Mouse (Mus musculus): ENCODE data around the gene Olfr1162. TPM values are rescaled to one million over a fixed set of nuclear protein-coding genes. Genes with fewer than 3 reads are reported as not detected.

Olfr1162 gene
- polyA plus RNA-seq, 2 experiments = not detected

GRCm38 (mm10) chr2:88007515-88008318 is 43.2 kb downstream of the Olfr1162 start, which contains the start of gene Olfr1160:
Gene Olfr1160 (minus strand): TSS chr2:88008268.
- no peak for TF ChIP-seq POLR2A (IDR thresholded peaks at IDR 0.05; ENCODE audit: borderline replicate concordance, extremely low read depth, insufficient read depth, insufficient read length)
- Histone ChIP-seq H3K9me3 (ENCODE audit: control insufficient read depth, low read length) (no peaks in the 10 kb centered on the region), H3K36me3 (ENCODE audit: control insufficient read depth, insufficient read depth, low read length) (no peaks in the 10 kb centered on the region), H3K27ac (replicated peaks; ENCODE audit: low read depth, low read length) (no peak within 1 kb of the TSS), H3K9ac (ENCODE audit: low read depth, low read length, severe bottlenecking) (no peak within 1 kb of the TSS), H3K4me2 (replicated peaks; ENCODE audit: low read depth, low read length, severe bottlenecking) (no peak within 1 kb of the TSS), H3K4me3 (replicated peaks; ENCODE audit: low read length) (no peak within 1 kb of the TSS), H3K27me3 (ENCODE audit: control insufficient read depth, insufficient read depth, low read length) (no peaks in the 10 kb centered on the region), H3K4me1 (ENCODE audit: control insufficient read depth, insufficient read depth, low read length) (no peaks in the 10 kb centered on the region)
- DNase-seq (ENCODE audit: low spot score) (no peak), ATAC-seq (ENCODE audit: low FRiP score, low read depth) (no peak)

Other genes starting within 250 kb of the Olfr1162 start
- gene Olfr1145, start 241.3 kb downstream of the Olfr1162 start, polyA plus RNA-seq (2012; rRNA removed) = not detected in 2 replicates
- gene Olfr1145, start 241.3 kb downstream of the Olfr1162 start, polyA plus RNA-seq (2014; fragmentation: Nextera tagmentation; extraction: Ambion mirVana) = not detected in 2 replicates
- not detected in 2 replicates for gene Olfr1148, start 220.6 kb downstream of the Olfr1162 start, polyA plus RNA-seq (2012; rRNA removed)
- gene Olfr1148, start 220.6 kb downstream of the Olfr1162 start, polyA plus RNA-seq (2014; fragmentation: Nextera tagmentation; extraction: Ambion mirVana) = not detected in 2 replicates
- not detected in 2 replicates for gene Olfr1150-ps1, start 207.1 kb downstream of the Olfr1162 start, polyA plus RNA-seq (2012; rRNA removed)
- gene Olfr1150-ps1, start 207.1 kb downstream of the Olfr1162 start, polyA plus RNA-seq (2014; fragmentation: Nextera tagmentation; extraction: Ambion mirVana) = not detected in 2 replicates
- not detected in 2 replicates for gene Olfr1151, start 195.3 kb downstream of the Olfr1162 start, polyA plus RNA-seq (2012; rRNA removed)
- not detected in 2 replicates for gene Olfr1151, start 195.3 kb downstream of the Olfr1162 start, polyA plus RNA-seq (2014; fragmentation: Nextera tagmentation; extraction: Ambion mirVana)
- not detected in 2 replicates for gene Olfr1152, start 184.6 kb downstream of the Olfr1162 start, polyA plus RNA-seq (2012; rRNA removed)
- gene Olfr1152, start 184.6 kb downstream of the Olfr1162 start, polyA plus RNA-seq (2014; fragmentation: Nextera tagmentation; extraction: Ambion mirVana) = not detected in 2 replicates
- gene Olfr1153, start 156.2 kb downstream of the Olfr1162 start, polyA plus RNA-seq (2012; rRNA removed) = not detected in 2 replicates
- not detected in 2 replicates for gene Olfr1153, start 156.2 kb downstream of the Olfr1162 start, polyA plus RNA-seq (2014; fragmentation: Nextera tagmentation; extraction: Ambion mirVana)
- not detected in 2 replicates for gene Olfr1154, start 146.0 kb downstream of the Olfr1162 start, polyA plus RNA-seq (2012; rRNA removed)
- not detected in 2 replicates for gene Olfr1154, start 146.0 kb downstream of the Olfr1162 start, polyA plus RNA-seq (2014; fragmentation: Nextera tagmentation; extraction: Ambion mirVana)
- not detected in 2 replicates for gene Olfr1155, start 106.0 kb downstream of the Olfr1162 start, polyA plus RNA-seq (2012; rRNA removed)
- gene Olfr1155, start 106.0 kb downstream of the Olfr1162 start, polyA plus RNA-seq (2014; fragmentation: Nextera tagmentation; extraction: Ambion mirVana) = not detected in 2 replicates
- not detected in 2 replicates for gene Olfr1156, start 98.0 kb downstream of the Olfr1162 start, polyA plus RNA-seq (2012; rRNA removed)
- not detected in 2 replicates for gene Olfr1156, start 98.0 kb downstream of the Olfr1162 start, polyA plus RNA-seq (2014; fragmentation: Nextera tagmentation; extraction: Ambion mirVana)
- not detected in 2 replicates for gene Olfr1157, start 82.8 kb downstream of the Olfr1162 start, polyA plus RNA-seq (2012; rRNA removed)
- gene Olfr1157, start 82.8 kb downstream of the Olfr1162 start, polyA plus RNA-seq (2014; fragmentation: Nextera tagmentation; extraction: Ambion mirVana) = not detected in 2 replicates
- gene Olfr74, start 76.5 kb downstream of the Olfr1162 start, polyA plus RNA-seq (2012; rRNA removed) = not detected in 2 replicates
- not detected in 2 replicates for gene Olfr74, start 76.5 kb downstream of the Olfr1162 start, polyA plus RNA-seq (2014; fragmentation: Nextera tagmentation; extraction: Ambion mirVana)
- not detected in 2 replicates for gene Olfr1158, start 61.0 kb downstream of the Olfr1162 start, polyA plus RNA-seq (2012; rRNA removed)
- gene Olfr1158, start 61.0 kb downstream of the Olfr1162 start, polyA plus RNA-seq (2014; fragmentation: Nextera tagmentation; extraction: Ambion mirVana) = not detected in 2 replicates
- not detected in 2 replicates for gene Olfr1160, start 42.9 kb downstream of the Olfr1162 start, polyA plus RNA-seq (2012; rRNA removed)
- not detected in 2 replicates for gene Olfr1160, start 42.9 kb downstream of the Olfr1162 start, polyA plus RNA-seq (2014; fragmentation: Nextera tagmentation; extraction: Ambion mirVana)
- not detected in 2 replicates for gene Olfr1161, start 28.4 kb downstream of the Olfr1162 start, polyA plus RNA-seq (2012; rRNA removed)
- gene Olfr1161, start 28.4 kb downstream of the Olfr1162 start, polyA plus RNA-seq (2014; fragmentation: Nextera tagmentation; extraction: Ambion mirVana) = not detected in 2 replicates
- not detected in 2 replicates for gene Olfr73, start 13.4 kb downstream of the Olfr1162 start, polyA plus RNA-seq (2012; rRNA removed)
- not detected in 2 replicates for gene Olfr73, start 13.4 kb downstream of the Olfr1162 start, polyA plus RNA-seq (2014; fragmentation: Nextera tagmentation; extraction: Ambion mirVana)
- gene Olfr1163, start 20.7 kb upstream of the Olfr1162 start, polyA plus RNA-seq (2012; rRNA removed) = not detected in 2 replicates
- gene Olfr1163, start 20.7 kb upstream of the Olfr1162 start, polyA plus RNA-seq (2014; fragmentation: Nextera tagmentation; extraction: Ambion mirVana) = not detected in 2 replicates
- not detected in 2 replicates for gene Olfr1164, start 42.8 kb upstream of the Olfr1162 start, polyA plus RNA-seq (2012; rRNA removed)
- not detected in 2 replicates for gene Olfr1164, start 42.8 kb upstream of the Olfr1162 start, polyA plus RNA-seq (2014; fragmentation: Nextera tagmentation; extraction: Ambion mirVana)
- gene Olfr1166, start 77.1 kb upstream of the Olfr1162 start, polyA plus RNA-seq (2012; rRNA removed) = not detected in 2 replicates
- gene Olfr1166, start 77.1 kb upstream of the Olfr1162 start, polyA plus RNA-seq (2014; fragmentation: Nextera tagmentation; extraction: Ambion mirVana) = not detected in 2 replicates
- not detected in 2 replicates for gene Olfr1167, start 104.1 kb upstream of the Olfr1162 start, polyA plus RNA-seq (2012; rRNA removed)
- gene Olfr1167, start 104.1 kb upstream of the Olfr1162 start, polyA plus RNA-seq (2014; fragmentation: Nextera tagmentation; extraction: Ambion mirVana) = not detected in 2 replicates
- not detected in 2 replicates for gene Olfr1168, start 130.8 kb upstream of the Olfr1162 start, polyA plus RNA-seq (2012; rRNA removed)
- gene Olfr1168, start 130.8 kb upstream of the Olfr1162 start, polyA plus RNA-seq (2014; fragmentation: Nextera tagmentation; extraction: Ambion mirVana) = not detected in 2 replicates
- not detected in 2 replicates for gene Olfr1170, start 177.2 kb upstream of the Olfr1162 start, polyA plus RNA-seq (2012; rRNA removed)
- gene Olfr1170, start 177.2 kb upstream of the Olfr1162 start, polyA plus RNA-seq (2014; fragmentation: Nextera tagmentation; extraction: Ambion mirVana) = not detected in 2 replicates
- gene Olfr1173, start 228.7 kb upstream of the Olfr1162 start, polyA plus RNA-seq (2012; rRNA removed) = not detected in 2 replicates
- gene Olfr1173, start 228.7 kb upstream of the Olfr1162 start, polyA plus RNA-seq (2014; fragmentation: Nextera tagmentation; extraction: Ambion mirVana) = not detected in 2 replicates

Data from limb, embryonic 14.5 days (tissue).